Mouse (Mus musculus): ENCODE data around the gene Gcsam. TPM values are rescaled to one million over a fixed set of nuclear protein-coding genes. Genes with fewer than 3 reads are reported as not detected.
A peak's percentile ranks its signal among the peaks of the same experiment; 100 is the strongest.

Gcsam gene
- 1.9 TPM in 1 of 2 replicates, not detected in the other for polyA plus RNA-seq (2012; ENCODE audit: insufficient read depth, low replicate concordance)

GRCm38 (mm10) chr16:45610267-45610666, at the start of gene Gcsam:
Gene Gcsam, plus strand, starts transcription at chr16:45610380.
- no peaks in the 10 kb centered on the region for H3K27me3 ChIP-seq (replicated peaks)
- TF ChIP-seq FLI1 (IDR thresholded peaks at IDR 0.05; ENCODE audit: low read length) = no peak
- no peak for TF ChIP-seq GATA1 (IDR thresholded peaks at IDR 0.05; ENCODE audit: borderline replicate concordance, low read length)
- peaks cover 75% of the 10 kb centered on the region for H3K4me1 ChIP-seq
- H3K9me3 ChIP-seq = no peaks in the 10 kb centered on the region
- H3K36me3 ChIP-seq (replicated peaks; ENCODE audit: low read length) = peaks cover 6% of the 10 kb centered on the region
- H3K4me3 ChIP-seq (replicated peaks) = peak within 1 kb of the TSS; percentile 82

GRCm38 (mm10) chr16:45561747-45562146, 48.4 kb upstream of the Gcsam start:
- Histone ChIP-seq H3K4me1 (no peaks in the 10 kb centered on the region), H3K9me3 (no peaks in the 10 kb centered on the region), H3K36me3 (replicated peaks; ENCODE audit: low read length) (no peaks in the 10 kb centered on the region), H3K27me3 (replicated peaks) (no peaks in the 10 kb centered on the region), H3K4me3 (replicated peaks) (no peak overlapping the region)
- TF ChIP-seq FLI1 (IDR thresholded peaks at IDR 0.05; ENCODE audit: low read length) (no peak), GATA1 (IDR thresholded peaks at IDR 0.05; ENCODE audit: borderline replicate concordance, low read length) (no peak)

- H3K4me3 ChIP-seq (replicated peaks) = peak overlapping the region; percentile 4
- H3K36me3 ChIP-seq (replicated peaks; ENCODE audit: low read length) = no peaks in the 10 kb centered on the region
- H3K4me1 ChIP-seq = peaks cover 18% of the 10 kb centered on the region
- no peak for TF ChIP-seq FLI1 (IDR thresholded peaks at IDR 0.05; ENCODE audit: low read length)
- no peak for TF ChIP-seq GATA1 (IDR thresholded peaks at IDR 0.05; ENCODE audit: borderline replicate concordance, low read length)
- H3K9me3 ChIP-seq = no peaks in the 10 kb centered on the region
- H3K27me3 ChIP-seq (replicated peaks) = no peaks in the 10 kb centered on the region
These were observed 37.9 kb upstream of the Gcsam start for GRCm38 (mm10) chr16:45572307-45572706.

GRCm38 (mm10) chr16:45579883-45580282, 30.3 kb upstream of the Gcsam start:
- H3K4me3 ChIP-seq (replicated peaks) = no peak overlapping the region
- H3K9me3 ChIP-seq = no peaks in the 10 kb centered on the region
- H3K4me1 ChIP-seq = peaks cover 40% of the 10 kb centered on the region
- no peaks in the 10 kb centered on the region for H3K36me3 ChIP-seq (replicated peaks; ENCODE audit: low read length)
- H3K27me3 ChIP-seq (replicated peaks) = no peaks in the 10 kb centered on the region
- TF ChIP-seq GATA1 (IDR thresholded peaks at IDR 0.05; ENCODE audit: borderline replicate concordance, low read length) (no peak), FLI1 (IDR thresholded peaks at IDR 0.05; ENCODE audit: low read length) (no peak)

- H3K9me3 ChIP-seq = no peaks in the 10 kb centered on the region
- H3K36me3 ChIP-seq (replicated peaks; ENCODE audit: low read length) = no peaks in the 10 kb centered on the region
- TF ChIP-seq GATA1 (IDR thresholded peaks at IDR 0.05; ENCODE audit: borderline replicate concordance, low read length) = no peak
- TF ChIP-seq FLI1 (IDR thresholded peaks at IDR 0.05; ENCODE audit: low read length) = no peak
- peaks cover 29% of the 10 kb centered on the region for H3K4me1 ChIP-seq
- H3K4me3 ChIP-seq (replicated peaks) = no peak overlapping the region
- no peaks in the 10 kb centered on the region for H3K27me3 ChIP-seq (replicated peaks)
These were observed 27.7 kb upstream of the Gcsam start for GRCm38 (mm10) chr16:45582512-45582911.

- H3K27me3 ChIP-seq (replicated peaks) = no peaks in the 10 kb centered on the region
- no peaks in the 10 kb centered on the region for H3K36me3 ChIP-seq (replicated peaks; ENCODE audit: low read length)
- no peaks in the 10 kb centered on the region for H3K9me3 ChIP-seq
- H3K4me1 ChIP-seq = no peaks in the 10 kb centered on the region
- TF ChIP-seq FLI1 (IDR thresholded peaks at IDR 0.05; ENCODE audit: low read length) = no peak
- TF ChIP-seq GATA1 (IDR thresholded peaks at IDR 0.05; ENCODE audit: borderline replicate concordance, low read length) = no peak
- no peak overlapping the region for H3K4me3 ChIP-seq (replicated peaks)
These were observed 16.5 kb upstream of the Gcsam start for GRCm38 (mm10) chr16:45593656-45594055.

GRCm38 (mm10) chr16:45595494-45595893, 14.7 kb upstream of the Gcsam start:
- Histone ChIP-seq H3K27me3 (replicated peaks) (no peaks in the 10 kb centered on the region), H3K36me3 (replicated peaks; ENCODE audit: low read length) (no peaks in the 10 kb centered on the region), H3K4me3 (replicated peaks) (no peak overlapping the region), H3K4me1 (no peaks in the 10 kb centered on the region), H3K9me3 (no peaks in the 10 kb centered on the region)
- TF ChIP-seq GATA1 (IDR thresholded peaks at IDR 0.05; ENCODE audit: borderline replicate concordance, low read length) (no peak), FLI1 (IDR thresholded peaks at IDR 0.05; ENCODE audit: low read length) (no peak)

- Histone ChIP-seq H3K9me3 (no peaks in the 10 kb centered on the region), H3K36me3 (replicated peaks; ENCODE audit: low read length) (no peaks in the 10 kb centered on the region), H3K4me3 (replicated peaks) (peak overlapping the region; percentile 72), H3K27me3 (replicated peaks) (no peaks in the 10 kb centered on the region), H3K4me1 (peaks cover 59% of the 10 kb centered on the region)
- no peak for TF ChIP-seq FLI1 (IDR thresholded peaks at IDR 0.05; ENCODE audit: low read length)
- no peak for TF ChIP-seq GATA1 (IDR thresholded peaks at IDR 0.05; ENCODE audit: borderline replicate concordance, low read length)
These were observed 1.7 kb upstream of the Gcsam start for GRCm38 (mm10) chr16:45608481-45608954.

GRCm38 (mm10) chr16:45609300-45609699, 880 bp upstream of the Gcsam start:
- no peak for TF ChIP-seq FLI1 (IDR thresholded peaks at IDR 0.05; ENCODE audit: low read length)
- peaks cover 66% of the 10 kb centered on the region for H3K4me1 ChIP-seq
- no peak overlapping the region for H3K4me3 ChIP-seq (replicated peaks)
- H3K36me3 ChIP-seq (replicated peaks; ENCODE audit: low read length) = peaks cover 2% of the 10 kb centered on the region
- no peaks in the 10 kb centered on the region for H3K27me3 ChIP-seq (replicated peaks)
- no peaks in the 10 kb centered on the region for H3K9me3 ChIP-seq

GRCm38 (mm10) chr16:45613247-45613646, 3.1 kb downstream of the Gcsam start:
- Histone ChIP-seq H3K9me3 (no peaks in the 10 kb centered on the region), H3K4me1 (peaks cover 88% of the 10 kb centered on the region), H3K27me3 (replicated peaks) (no peaks in the 10 kb centered on the region), H3K4me3 (replicated peaks) (peak overlapping the region; percentile 1), H3K36me3 (replicated peaks; ENCODE audit: low read length) (peaks cover 9% of the 10 kb centered on the region)
- no peak for TF ChIP-seq FLI1 (IDR thresholded peaks at IDR 0.05; ENCODE audit: low read length)
- TF ChIP-seq GATA1 (IDR thresholded peaks at IDR 0.05; ENCODE audit: borderline replicate concordance, low read length) = no peak

GRCm38 (mm10) chr16:45615944-45616343, 5.8 kb downstream of the Gcsam start:
- no peak for TF ChIP-seq GATA1 (IDR thresholded peaks at IDR 0.05; ENCODE audit: borderline replicate concordance, low read length)
- TF ChIP-seq FLI1 (IDR thresholded peaks at IDR 0.05; ENCODE audit: low read length) = no peak
- Histone ChIP-seq H3K27me3 (replicated peaks) (no peaks in the 10 kb centered on the region), H3K9me3 (no peaks in the 10 kb centered on the region), H3K4me3 (replicated peaks) (no peak overlapping the region), H3K36me3 (replicated peaks; ENCODE audit: low read length) (peaks cover 9% of the 10 kb centered on the region), H3K4me1 (peaks cover 89% of the 10 kb centered on the region)
